Mouse (Mus musculus) A20 (cell line): Measurements from ENCODE around the gene Cyth3.

ENCODE experiments used
- DNase-seq: peaks from one replicate; pipeline ENCODE4 v3.0.0-alpha.2; 2011; ENCODE audit warnings: low read depth, low spot score

The Cyth3 gene

DNA sequence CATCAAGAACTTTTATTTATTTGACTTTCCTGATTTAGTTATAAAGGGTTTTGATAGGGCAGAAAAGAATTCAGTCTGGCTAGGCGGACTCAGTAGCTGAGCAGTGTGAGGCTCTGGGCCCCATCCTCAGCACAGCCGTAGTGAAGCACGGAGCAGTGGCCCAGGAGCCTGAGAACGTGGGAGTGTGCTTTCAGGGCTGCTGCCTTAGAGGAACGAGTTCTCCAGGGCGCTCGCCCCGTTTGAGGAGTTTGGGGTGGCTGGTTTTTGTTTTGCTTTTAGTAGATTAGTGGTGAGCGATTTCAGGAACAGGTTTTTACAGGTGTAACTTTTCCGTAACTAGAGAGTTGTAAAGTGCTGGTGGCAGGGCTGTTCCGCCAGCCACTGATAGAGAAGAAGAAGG lies 13.1 kb downstream of the Cyth3 start:
- no peak for DNase-seq

GRCm38 (mm10) chr5:143636173-143636572 lies 13.9 kb downstream of the Cyth3 start:
- DNase-seq, result no peak

DNA sequence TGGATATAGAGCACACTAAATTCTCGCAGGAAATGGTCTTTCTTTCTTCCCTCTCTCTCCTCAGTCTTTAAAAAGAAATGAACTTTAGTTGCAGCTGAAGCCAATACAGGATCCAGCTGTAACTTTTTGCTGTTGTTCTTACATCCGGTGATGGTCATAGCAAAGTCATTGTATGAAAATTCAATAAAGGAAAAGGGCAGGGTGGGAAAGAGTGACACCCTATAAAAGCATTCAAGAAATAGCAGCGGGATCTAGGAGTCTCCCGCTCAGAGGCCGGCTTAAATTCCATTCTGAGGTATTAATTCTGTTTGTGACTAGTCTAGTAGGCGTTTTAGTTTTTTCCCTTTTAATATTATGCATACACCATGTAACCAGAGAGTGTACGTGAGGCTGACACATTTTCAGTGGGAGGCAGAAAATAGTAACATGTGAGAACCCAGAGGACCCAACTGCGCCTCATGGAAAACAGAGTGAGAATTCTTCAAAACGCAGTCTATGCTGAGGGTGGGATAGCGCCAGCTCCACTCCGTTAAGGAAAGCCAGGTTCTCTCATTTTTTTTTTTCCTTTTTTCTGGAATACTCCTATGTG lies 15.7 kb downstream of the Cyth3 start:
- no peak for DNase-seq

DNA sequence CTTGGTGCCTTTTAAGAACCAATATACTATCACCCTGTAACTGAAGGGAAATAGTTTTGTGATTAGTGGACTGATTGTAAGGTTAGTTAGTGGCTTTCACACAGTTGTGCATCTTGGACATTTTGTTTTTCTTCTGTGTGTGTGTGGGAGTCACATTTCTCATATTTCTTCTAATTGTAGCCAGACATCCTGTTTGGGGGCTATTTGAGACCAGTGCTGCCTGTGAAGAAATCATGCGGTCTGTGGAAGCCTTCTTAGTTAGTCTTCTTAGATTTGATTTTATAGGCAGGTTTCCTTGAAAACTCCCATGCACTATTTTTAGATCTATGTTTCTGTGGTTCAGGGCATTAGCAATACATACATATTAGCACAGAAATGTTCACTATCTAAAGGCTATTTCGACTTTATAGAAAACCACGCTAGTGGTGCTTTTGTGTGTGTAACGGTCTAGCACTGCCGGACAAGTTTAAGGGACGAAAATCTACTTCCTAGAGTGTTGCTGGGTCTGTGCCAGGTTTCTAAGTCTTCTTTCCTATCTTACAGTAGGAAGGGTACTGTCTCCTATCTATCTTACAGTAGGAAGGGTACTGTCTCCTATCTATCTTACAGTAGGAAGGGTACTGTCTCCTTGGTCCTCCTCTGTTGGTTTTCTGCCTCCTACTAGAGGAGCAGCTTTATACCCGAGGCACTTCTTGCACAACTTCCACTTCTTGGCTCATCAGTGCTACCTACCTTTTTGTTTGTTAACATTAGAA lies 16.4 kb downstream of the Cyth3 start:
- DNase-seq, result no peak

GRCm38 (mm10) chr5:143639329-143639728 lies 17.1 kb downstream of the Cyth3 start:
- DNase-seq, result no peak

DNA sequence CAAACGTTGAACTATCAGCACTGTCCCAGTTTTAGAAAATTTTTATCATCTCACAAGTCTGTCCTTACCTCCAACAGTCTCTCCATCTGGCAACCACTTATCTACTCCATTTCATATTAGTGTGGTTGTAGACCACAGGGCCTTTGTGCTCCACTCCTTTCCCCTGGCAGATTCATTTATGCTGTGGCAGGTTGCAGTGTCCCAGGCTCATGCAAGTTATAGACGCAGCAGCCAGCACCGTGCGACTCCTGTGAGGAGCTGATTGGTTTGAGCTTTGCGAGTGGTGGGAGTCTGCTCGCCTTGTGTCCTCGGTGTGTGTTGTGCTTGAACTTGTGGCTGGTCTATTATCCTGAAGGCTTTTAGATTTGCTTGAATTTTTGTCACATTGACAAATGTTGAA lies 17.6 kb downstream of the Cyth3 start:
- DNase-seq, result no peak

GRCm38 (mm10) chr5:143641503-143641902 lies 19.3 kb downstream of the Cyth3 start:
- no peak for DNase-seq

- no peak for DNase-seq
Measured at GRCm38 (mm10) chr5:143642262-143642831, 20.1 kb downstream of the Cyth3 start.

DNA sequence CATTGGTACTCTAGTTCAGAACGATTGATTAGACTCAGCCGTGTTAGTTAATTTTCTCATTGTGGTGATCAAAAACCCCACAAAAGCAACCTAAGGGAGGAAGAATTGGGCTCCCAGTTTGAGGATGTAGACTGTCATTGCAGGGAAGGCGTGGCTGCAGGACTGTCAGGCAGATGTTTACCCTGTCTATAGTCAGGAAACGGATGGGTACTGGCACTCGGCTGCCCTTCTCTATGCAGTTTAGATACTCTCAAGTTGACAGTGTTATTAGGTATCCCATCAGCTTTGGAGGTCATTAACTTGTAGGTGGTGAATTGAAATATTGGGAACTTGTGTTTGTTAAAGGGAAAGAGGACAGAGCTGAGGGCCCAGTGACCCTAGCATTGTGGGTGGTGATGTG lies 23.7 kb downstream of the Cyth3 start:
- no peak for DNase-seq

DNA sequence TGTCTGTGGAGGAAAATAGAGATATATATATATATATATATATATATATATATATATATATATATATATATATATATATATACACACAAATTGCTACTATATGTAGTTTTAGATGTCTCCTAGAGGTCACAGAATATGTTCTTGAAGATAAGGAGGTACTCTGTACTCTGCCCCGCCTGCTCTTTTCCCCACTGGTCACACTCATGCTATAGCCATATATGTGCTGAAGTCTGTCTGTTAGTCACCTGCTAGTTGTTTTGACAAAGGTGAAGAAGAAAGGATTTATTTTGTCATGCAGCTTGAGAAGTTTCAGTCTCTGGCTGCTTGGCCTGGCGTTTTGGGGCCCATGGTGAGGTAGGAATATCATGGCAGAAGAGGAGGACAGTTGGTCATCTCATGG lies 25.2 kb downstream of the Cyth3 start:
- no peak for DNase-seq

GRCm38 (mm10) chr5:143648058-143648457 lies 25.8 kb downstream of the Cyth3 start:
- no peak for DNase-seq

GRCm38 (mm10) chr5:143649168-143649567 lies 26.9 kb downstream of the Cyth3 start:
- no peak for DNase-seq

DNA sequence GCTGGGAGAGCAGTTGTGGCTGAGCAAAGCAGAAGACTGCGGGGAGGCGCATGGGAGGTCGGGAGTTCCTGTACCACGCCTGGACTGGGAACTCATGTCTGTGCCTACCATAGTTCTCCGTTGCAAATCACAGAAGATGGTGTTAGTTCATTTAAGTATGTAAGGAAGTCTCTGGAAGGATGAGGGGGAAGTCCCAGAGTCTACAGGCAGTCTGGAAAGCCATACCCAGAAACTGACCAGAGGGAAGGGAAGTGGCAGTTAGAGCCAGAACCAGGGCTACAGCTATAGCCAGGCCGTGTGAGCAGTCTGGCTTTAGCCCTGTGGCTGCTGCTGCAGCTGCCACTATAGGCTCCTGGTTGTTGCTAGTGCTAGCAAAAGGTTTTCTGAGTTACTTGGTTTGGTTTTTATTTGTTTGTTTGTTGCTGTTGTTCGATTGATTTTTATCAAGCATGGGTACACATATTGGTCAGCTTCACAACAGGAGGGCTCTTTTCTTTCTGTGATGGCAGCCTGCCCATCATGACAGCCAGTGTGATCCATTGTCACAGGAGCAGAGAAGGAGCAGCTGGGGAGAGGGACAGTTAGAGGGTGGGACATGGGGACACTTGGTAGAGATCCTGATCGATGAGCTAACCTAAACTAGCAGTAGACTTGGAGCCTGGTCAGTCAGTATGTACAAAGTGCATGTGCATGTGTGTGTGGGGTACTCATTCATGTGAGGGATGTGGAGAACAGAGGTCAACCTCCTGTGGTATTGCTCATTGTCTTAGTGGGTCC lies 29.8 kb downstream of the Cyth3 start:
- DNase-seq, result no peak

GRCm38 (mm10) chr5:143653497-143653896 lies 31.2 kb downstream of the Cyth3 start:
- DNase-seq, result no peak

DNA sequence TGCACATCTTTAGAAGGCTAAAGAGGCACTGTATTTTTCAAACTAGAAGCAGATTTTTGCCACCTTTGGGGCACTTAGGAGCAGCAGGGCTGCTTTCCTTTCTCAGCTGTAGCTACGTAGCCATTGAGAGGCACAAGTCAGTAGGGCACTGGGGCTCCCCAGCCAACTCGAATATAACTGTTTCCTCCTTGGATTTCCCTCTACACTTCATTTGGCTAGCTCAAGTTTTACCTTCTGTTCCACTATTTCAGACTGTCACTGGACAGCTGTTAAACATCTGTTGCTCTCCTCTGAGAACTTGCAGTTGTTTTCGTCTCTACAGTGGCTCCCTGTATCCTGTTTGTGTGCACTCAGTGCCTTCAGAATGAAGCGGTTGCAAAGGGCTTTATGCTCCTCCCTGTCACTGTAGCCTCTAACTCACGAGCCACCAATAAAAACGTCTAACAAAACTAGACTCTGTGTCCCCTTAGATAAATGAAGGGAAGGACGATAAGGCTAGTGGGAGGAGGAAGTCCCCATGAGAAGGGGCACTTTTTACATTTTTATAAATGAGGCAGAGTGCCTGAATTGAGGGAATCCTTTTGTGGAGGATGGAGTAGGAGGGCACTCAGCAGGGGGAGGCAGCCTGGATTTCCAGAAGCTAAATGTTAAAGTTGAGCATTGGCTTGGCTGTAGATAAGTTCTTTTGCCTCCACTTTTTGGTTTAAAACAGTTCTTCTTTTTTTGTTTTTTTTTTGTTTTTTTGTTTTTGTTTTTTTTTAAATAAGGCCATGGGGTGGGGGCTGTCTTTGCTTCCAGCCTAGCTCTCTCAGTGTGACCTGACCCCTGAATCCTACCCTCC lies 32.6 kb downstream of the Cyth3 start:
- no peak for DNase-seq

DNA sequence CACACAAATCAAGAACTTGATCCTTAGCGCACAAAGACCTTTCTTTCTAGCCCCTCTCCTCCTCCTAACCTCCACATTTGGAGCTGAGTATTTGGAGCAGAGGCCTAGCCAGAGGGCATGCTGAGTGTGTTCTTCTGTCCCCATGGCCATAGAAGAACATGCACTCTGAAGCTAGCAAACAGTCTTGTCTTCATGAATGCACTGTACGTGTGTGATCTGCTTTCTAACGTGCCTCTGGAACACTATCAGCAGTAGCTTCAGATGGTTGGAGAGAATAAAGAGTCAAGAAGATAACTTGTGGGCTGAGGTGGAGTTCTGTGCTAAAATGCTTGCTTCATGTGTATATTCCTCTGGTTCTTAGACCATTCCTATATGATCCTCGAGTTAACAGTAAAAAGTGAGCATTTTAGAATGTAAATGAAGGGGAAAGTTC lies 33.3 kb downstream of the Cyth3 start:
- no peak for DNase-seq

DNA sequence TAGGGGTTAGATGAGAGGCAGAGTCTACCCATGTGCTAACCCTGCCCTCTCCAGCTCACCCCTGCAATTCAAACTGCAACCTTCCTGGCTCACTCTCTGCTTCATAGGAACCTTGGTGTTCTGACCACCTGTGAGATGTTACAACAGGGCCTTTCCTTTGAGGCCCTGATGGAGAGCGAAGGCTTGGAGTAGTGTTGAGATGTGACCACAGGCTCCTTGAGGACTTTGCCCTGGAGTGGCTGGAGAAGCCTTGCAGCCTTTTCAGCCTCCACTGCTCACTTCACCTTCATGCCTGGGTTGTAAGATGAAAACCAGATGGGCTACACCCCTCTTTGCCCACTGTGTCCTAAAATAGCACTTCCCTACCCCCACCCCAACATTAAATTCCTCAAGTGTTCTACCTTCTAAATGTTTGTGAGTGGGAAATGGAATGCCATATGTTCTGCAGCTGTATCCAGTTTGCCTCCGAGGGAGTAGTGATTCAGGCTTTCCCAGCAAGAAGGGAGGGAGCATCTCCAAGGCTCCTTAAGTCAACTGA lies 34.5 kb downstream of the Cyth3 start:
- DNase-seq, result no peak

DNA sequence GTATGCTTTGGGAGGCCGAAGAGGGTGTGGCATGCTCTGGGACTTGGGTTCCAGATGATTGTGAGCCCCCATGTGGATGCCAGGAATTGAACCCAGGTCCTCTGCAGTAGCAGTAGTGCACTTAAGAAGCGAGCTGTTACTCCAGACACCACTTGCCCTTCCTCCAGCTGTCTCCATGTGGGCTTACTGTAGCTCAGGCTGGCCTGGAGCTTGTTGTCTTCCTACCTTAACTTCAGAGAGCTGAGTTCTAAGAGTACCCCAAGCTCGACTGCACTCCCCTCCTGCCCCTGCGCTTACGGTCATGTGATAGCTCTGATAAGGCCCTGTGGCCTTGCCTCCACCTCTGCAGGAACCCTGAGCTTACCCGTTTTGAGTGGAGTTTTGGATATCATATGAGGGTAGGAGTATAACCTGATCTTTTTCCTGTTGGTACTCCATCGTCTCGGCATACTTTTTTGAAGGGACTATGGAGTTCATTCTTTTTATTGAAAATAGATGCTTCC lies 36.8 kb downstream of the Cyth3 start:
- DNase-seq, result no peak

DNA sequence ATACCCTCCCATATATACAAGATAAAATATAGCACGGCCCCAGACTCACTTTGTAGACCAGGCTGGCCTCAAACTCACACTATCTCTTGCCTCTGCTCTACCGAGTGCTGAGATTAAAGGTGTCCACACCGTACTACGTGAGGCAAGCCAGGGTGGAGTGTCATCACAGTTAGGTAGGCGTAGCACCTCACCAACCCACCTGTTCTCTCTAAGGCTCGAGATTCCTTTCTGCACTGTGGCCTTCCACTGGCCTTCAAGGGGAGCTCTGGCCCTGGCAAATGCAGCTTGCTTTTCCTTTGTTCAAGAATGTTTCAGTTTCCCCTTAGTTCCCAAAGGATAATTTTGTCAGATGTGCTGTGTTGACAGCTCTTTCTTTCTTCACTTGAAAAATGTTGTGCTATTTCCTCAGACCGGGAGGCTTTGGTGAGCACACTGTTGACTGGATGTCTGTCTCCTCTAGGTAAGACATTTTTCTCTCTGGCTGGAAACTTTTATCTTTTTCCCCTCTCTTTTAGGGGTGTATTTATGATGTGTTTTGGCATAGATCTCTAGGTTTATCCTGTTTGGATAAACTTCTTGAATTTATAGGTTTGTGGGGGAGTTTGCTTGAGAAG lies 40.9 kb downstream of the Cyth3 start:
- no peak for DNase-seq

DNA sequence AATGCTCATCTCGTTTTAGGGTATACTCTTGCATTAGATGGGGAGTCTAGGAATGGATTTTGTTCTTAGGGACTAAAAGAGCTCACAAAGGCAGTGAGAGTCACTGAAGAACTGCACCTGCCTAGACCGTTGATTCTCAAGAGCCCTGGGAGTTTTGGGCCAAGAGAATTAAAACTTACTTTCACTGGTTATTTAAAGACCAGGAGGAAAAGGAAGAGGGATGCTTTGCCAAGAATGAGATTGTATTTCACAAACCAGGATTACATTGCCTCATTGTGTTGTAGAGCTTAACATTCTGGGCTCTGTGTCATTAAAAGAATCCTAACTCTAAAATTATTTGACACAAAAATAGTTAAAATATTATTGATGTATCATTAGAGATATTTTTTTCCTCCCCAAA lies 43.3 kb downstream of the Cyth3 start:
- DNase-seq, result no peak

GRCm38 (mm10) chr5:143666015-143666414 lies 43.8 kb downstream of the Cyth3 start:
- no peak for DNase-seq
